Mouse (Mus musculus) A20 (cell line): ENCODE measurements at regions not wholly inside any gene's neighbourhood (a gene's known extent, or its start where the extent isn't known, plus 50 kb on each side); places are given as distances from the start of the nearest gene placed in this dataset.

Experiments used
- DNase-seq: peaks from one replicate; pipeline ENCODE4 v3.0.0-alpha.2; 2011; ENCODE audit warnings: low read depth, low spot score

DNA sequence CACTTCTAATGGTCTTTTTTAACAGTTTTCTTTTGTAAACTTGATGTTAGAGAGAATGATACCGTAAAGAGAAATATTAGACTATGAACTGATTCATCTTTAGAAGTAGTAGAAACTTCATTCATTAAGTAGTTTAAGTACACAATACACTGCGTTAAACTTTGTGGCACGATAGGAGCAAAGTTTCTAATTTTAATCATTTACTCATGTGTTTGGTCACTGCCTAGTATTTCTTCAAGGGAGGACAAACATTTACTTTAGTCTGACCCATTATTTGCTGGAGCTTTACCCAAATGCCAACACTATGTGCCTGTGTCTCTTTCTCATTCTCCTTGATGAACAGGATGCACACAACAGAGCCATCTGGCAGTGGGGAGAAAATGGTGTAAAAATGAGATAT lies 200.6 kb downstream of the Chm start:
- DNase-seq: no peak

DNA sequence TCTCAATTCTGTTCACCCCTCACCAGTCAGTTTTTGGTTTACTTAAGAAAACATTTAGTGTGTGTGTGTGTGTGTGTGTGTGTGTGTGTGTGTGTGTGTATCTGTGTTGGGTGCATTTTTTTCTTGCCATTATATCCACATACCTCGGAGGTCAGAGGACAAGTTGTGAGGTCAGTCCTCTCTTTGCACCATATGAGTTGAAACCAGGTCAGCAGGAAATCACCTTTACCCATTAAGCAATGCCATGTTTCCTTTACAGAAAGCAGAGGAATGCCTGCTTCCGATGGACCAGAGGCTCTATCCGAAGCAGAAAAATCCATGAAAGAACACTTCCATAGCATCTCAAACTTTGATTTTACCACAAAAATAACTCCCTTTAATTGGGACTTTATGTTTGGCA lies 201.2 kb downstream of the Chm start:
- no peak for DNase-seq

DNA sequence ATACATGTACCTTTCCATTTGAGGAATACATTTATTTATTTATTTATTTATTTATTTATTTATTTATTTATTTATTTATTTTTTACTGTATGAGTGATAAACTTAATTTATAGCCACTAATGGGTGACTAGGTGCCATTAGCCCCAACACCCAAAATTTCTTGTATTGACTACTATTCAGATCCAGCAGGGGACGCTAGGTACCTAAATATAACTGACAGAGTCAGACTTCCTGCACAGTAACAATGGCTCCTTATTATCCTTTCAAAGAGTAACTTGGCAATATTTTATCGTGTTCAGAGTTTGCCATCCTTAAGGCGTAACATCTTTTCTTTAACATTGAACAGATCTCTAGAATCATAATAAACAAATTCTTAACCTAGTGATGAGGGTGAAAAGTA lies 206.7 kb downstream of the Chm start:
- DNase-seq: peak; percentile 26

DNA sequence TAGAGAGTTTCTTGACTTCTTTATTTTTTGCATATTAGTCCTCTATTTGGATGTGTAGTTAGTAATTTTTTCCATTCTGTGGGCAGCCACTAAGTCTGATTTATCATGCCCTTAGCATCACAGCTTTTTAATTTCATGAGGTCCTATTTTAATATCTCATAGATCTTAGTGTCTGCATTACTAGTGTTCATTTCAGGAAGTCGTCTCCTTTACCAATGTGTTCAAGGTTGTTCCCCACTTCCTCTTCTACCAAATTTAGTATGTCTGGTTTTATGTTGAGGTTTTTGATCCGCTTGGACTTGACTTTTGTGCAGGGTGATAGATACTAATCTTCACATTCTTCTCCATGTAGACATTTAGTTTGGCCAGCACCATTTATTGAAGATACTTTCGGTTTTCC lies 221.2 kb downstream of the Chm start:
- DNase-seq: no peak

DNA sequence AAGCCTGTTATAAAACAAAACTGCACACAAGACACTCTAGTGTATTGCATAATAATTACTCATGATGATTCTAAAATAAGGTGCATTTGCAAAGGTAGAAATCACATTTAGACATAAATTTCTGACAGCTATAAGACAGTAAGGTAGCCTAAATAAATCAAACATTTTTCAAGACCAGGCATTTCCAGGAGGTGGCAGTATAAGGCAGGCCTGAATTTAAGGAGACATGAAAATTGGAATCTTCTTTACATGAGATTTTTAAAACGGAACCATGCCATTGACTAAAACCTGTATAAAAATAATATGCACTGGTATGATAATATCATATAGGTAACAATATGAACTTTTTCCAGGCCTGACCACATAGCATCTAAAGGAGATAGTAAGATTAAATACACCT lies 235.5 kb downstream of the Chm start:
- DNase-seq: peak; percentile 30

DNA sequence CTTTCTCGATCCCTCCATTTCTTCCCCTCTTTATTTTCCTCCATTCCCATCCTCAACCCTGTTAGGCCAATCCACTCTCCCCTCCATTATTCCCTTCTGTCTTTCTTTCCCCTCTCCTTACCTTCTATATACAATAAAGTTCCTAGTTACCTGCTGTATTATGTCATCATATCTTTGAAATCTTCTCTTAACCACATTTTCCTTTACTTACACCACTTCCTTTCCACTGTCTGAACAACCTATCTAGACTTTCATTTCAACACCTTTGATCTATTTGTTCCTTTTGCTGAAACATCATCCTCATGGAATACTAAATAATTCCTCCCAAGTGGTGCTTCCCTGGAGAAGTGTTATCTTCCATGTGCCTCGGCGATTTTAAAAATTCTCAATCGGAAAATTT lies 237.8 kb downstream of the Chm start:
- DNase-seq: no peak

DNA sequence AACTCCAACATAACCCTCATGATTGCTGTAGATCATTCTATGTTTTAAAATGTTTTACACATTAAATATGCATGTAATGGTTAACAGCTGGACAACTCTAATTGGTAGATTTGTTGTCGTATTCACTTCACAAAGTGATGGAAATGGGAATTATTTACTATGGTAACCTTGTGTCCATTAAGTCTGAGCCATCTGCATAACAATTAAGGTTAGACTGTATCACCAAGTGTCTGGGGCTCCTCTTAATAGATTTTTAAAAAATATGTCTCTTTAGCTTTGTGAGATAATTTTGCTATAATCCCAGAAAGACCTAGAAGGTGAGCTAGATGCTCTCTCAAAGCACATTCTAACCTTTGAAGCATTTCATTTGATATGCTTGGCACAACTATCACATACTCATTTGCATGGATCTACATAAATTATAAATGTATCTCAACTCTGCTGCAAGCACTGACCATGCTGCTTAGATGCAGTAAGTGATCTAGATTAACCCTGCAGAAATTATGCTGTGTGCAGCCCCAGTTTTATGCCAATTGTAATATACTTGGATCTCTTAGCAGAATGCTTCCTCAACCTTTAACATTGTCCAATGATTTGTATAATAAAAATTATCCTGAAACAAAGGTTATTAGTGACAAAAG lies 227.2 kb upstream of the Pof1b start:
- no peak for DNase-seq

DNA sequence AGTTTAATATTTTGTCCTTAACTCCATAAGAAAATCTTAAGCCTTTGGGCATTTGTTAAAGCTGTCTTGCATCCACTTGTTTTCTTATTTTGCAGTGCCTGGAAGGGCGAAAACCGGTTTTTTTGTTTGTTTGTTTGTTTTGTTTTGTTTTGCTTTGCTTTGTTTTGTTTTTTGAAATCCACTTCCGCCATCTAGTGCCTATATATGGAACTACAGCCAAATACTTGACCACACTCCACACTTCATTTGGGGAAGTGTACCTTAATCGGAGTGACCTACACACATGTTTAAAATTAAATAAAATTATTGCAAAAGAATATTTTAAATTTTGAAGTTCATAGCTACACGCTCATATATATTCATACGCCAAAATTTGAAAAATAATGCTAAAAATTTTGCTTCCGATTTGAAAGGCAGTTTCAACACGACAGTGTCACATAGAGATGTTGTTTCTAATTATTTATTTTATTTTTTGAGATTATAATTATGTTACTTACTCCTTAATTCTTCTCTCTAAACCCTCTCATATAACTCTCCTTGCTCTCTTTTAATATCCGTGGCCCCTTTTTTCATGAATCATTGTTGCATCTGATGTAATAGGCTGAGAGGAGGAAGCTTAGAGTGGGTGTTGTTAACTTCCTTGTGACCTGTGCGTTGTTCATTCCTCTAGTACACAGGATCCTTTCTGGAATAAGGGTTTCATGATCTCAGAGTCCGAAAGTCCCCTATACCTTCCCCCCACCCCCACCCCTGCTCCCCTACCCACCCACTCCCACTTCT lies 205.4 kb upstream of the Pof1b start:
- DNase-seq: peak; percentile 49

DNA sequence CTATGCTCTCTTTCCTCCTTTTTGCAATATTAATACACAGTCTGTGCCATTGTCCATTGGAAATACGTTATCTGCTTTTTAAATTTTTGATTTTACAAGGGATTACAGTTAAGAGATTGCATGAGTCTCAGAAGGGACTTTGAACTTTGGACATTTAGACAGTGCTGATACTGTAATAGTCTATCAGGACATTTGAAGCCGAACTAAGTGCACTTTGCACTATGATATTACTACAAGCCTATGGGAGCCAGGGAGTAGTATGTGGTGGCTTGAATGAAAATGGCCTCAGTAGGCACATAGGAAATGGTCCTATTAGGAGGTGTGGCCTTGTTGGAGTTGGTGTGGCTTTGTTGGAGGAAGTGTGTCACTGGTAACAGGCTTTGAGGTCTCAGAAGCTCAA lies 188.1 kb upstream of the Pof1b start:
- no peak for DNase-seq
